Mouse (Mus musculus) limb, embryonic 14.5 days (tissue): ENCODE results near the gene Cul9. TPM values are rescaled to one million over a fixed set of nuclear protein-coding genes. Genes with fewer than 3 reads are reported as not detected.
A peak's percentile ranks its signal among the peaks of the same experiment; 100 is the strongest.

ENCODE experiments used
- ATAC-seq: fragments of 200-750 bp; cut with Nextera tagmentation; 2 replicates; pipeline ENCODE4 v1.8.0; 2017; ENCODE audit warnings: low read depth, moderate number of reproducible peaks, moderate TSS enrichment; ENCODE audit not compliant: low FRiP score
- DNase-seq: peaks from one replicate; pipeline ENCODE4 v3.0.0-alpha.2; 2015; ENCODE audit warnings: low spot score
- H3K27ac ChIP-seq: fragments of 300-500 bp; sonication (generic); replicated peaks from 2 replicates; pipeline ENCODE4 v1.5.1; 2014; ENCODE audit warnings: low read depth, mild to moderate bottlenecking, low read length, moderate library complexity, mixed read lengths
- H3K27me3 ChIP-seq: fragments of 300-500 bp; sonication (generic); 2 replicates; pipeline ENCODE4 v1.6.1; 2014; ENCODE audit warnings: low read length, mixed read lengths; ENCODE audit not compliant: control insufficient read depth, insufficient read depth
- H3K36me3 ChIP-seq: fragments of 300-500 bp; sonication (generic); 2 replicates; pipeline ENCODE4 v1.6.1; 2014; ENCODE audit warnings: mild to moderate bottlenecking, low read length, moderate library complexity, mixed read lengths; ENCODE audit not compliant: control insufficient read depth, insufficient read depth
- H3K4me1 ChIP-seq: fragments of 300-500 bp; sonication (generic); 2 replicates; pipeline ENCODE4 v1.6.1; 2014; ENCODE audit warnings: antibody characterized with exemption, low read length, mixed read lengths; ENCODE audit not compliant: control insufficient read depth, insufficient read depth
- H3K4me2 ChIP-seq: fragments of 300-500 bp; sonication (generic); replicated peaks from 2 replicates; pipeline ENCODE4 v1.6.1; 2014; ENCODE audit warnings: low read depth, mild to moderate bottlenecking, low read length, moderate library complexity; ENCODE audit not compliant: severe bottlenecking
- H3K4me3 ChIP-seq: fragments of 300-500 bp; sonication (generic); replicated peaks from 2 replicates; pipeline ENCODE4 v1.5.1; 2014; ENCODE audit warnings: low read length
- H3K9ac ChIP-seq: fragments of 300-500 bp; sonication (generic); 2 replicates; pipeline ENCODE4 v1.6.1; 2014; ENCODE audit warnings: mild to moderate bottlenecking, low read depth, low read length, moderate library complexity; ENCODE audit not compliant: severe bottlenecking
- H3K9me3 ChIP-seq: fragments of 300-500 bp; sonication (generic); 2 replicates; pipeline ENCODE4 v1.6.1; 2016; ENCODE audit warnings: low read length; ENCODE audit not compliant: control insufficient read depth
- POLR2A ChIP-seq: fragments of 200-500 bp; IDR thresholded peaks from 2 replicates; pipeline ENCODE4 v1.8.0; 2012; ENCODE audit warnings: inconsistent platforms, mild to moderate bottlenecking, moderate library complexity, borderline replicate concordance; ENCODE audit not compliant: insufficient read depth, insufficient read length; ENCODE audit errors: extremely low read depth
- WGBS: fragments of 180-500 bp; shearing (Covaris S2); extraction: QIAGEN DNeasy Blood & Tissue Kit; methylation state at CpG from one replicate; pipeline ENCODE4 v1.1.7; 2014; 5-methylcytosine and 5-hydroxymethylcytosine counted together
- polyA plus RNA-seq, 2 experiments: library from polyadenylated mRNA; depleted of rRNA in 1 of 2; stranded (reverse) in 1 of 2; unstranded in 1 of 2; fragments of >200 nt; fragmentation: Nextera tagmentation in 1 of 2; extraction: Ambion mirVana in 1 of 2; gene quantifications; 2 replicates each; pipeline versions ENCODE4 v1.2.1 to v1.2.3; 2012 to 2014

Gene Cul9
- polyA plus RNA-seq, 2 experiments: 6.9 to 21.1 TPM

GRCm38 (mm10) chr17:46549642-46550041, 3.5 kb upstream of the Cul9 start:
- H3K9ac ChIP-seq: no peak overlapping the region
- H3K4me1 ChIP-seq: peaks cover 27% of the 10 kb centered on the region
- no peak for DNase-seq
- no peaks in the 10 kb centered on the region for H3K27me3 ChIP-seq
- H3K36me3 ChIP-seq: peaks cover 50% of the 10 kb centered on the region
- no peak overlapping the region for H3K4me3 ChIP-seq
- 94% methylated on average over 9 of the region's 9 CpGs for WGBS
- H3K4me2 ChIP-seq: no peak overlapping the region
- no peak for ATAC-seq
- H3K27ac ChIP-seq: no peak overlapping the region
- TF ChIP-seq POLR2A: no peak
- H3K9me3 ChIP-seq: no peaks in the 10 kb centered on the region

- Histone ChIP-seq H3K4me1 (peaks cover 24% of the 10 kb centered on the region), H3K27me3 (no peaks in the 10 kb centered on the region), H3K9me3 (no peaks in the 10 kb centered on the region), H3K36me3 (peaks cover 50% of the 10 kb centered on the region), H3K4me3 (no peak overlapping the region), H3K9ac (no peak overlapping the region), H3K4me2 (no peak overlapping the region), H3K27ac (no peak overlapping the region)
- ATAC-seq (no peak), DNase-seq (peak; percentile 72)
- 26% methylated on average over 8 of the region's 8 CpGs for WGBS
- TF ChIP-seq POLR2A: no peak
Measured at GRCm38 (mm10) chr17:46549193-46549592, 3.0 kb upstream of the Cul9 start.

- Histone ChIP-seq H3K27me3 (no peaks in the 10 kb centered on the region), H3K9me3 (no peaks in the 10 kb centered on the region), H3K27ac (no peak overlapping the region), H3K9ac (no peak overlapping the region), H3K4me1 (peaks cover 19% of the 10 kb centered on the region), H3K36me3 (peaks cover 50% of the 10 kb centered on the region), H3K4me2 (no peak overlapping the region), H3K4me3 (no peak overlapping the region)
- no peak for TF ChIP-seq POLR2A
- ATAC-seq: no peak
- DNase-seq: no peak
- 65% methylated on average over 11 of the region's 11 CpGs for WGBS
Measured at GRCm38 (mm10) chr17:46548741-46549140, 2.6 kb upstream of the Cul9 start.

GRCm38 (mm10) chr17:46547923-46548322, 1.7 kb upstream of the Cul9 start:
- H3K9ac ChIP-seq: no peak overlapping the region
- 16% methylated on average over 3 of the region's 3 CpGs for WGBS
- TF ChIP-seq POLR2A: no peak

GRCm38 (mm10) chr17:46546995-46547394, 807 bp upstream of the Cul9 start:
- Histone ChIP-seq H3K9me3 (no peaks in the 10 kb centered on the region), H3K4me3 (0 out of 2 replicates have a peak overlapping the region, but pooled peaks have one; percentile 48), H3K9ac (no peak overlapping the region), H3K27ac (no peak overlapping the region), H3K27me3 (no peaks in the 10 kb centered on the region), H3K4me1 (peaks cover 5% of the 10 kb centered on the region; the same call in 1 of the 2 replicates), H3K36me3 (peaks cover 46% of the 10 kb centered on the region), H3K4me2 (no peak overlapping the region)
- TF ChIP-seq POLR2A: no peak
- 16% methylated on average over 8 of the region's 8 CpGs for WGBS
- ATAC-seq (no peak), DNase-seq (no peak)

More at GRCm38 (mm10) chr17:46547923-46548322, 1.7 kb upstream of the Cul9 start:
- H3K9me3 ChIP-seq: no peaks in the 10 kb centered on the region
- no peak overlapping the region for H3K4me3 ChIP-seq
- peaks cover 11% of the 10 kb centered on the region; the same call in 1 of the 2 replicates for H3K4me1 ChIP-seq
- H3K36me3 ChIP-seq: peaks cover 50% of the 10 kb centered on the region
- H3K27ac ChIP-seq: no peak overlapping the region
- DNase-seq (no peak), ATAC-seq (no peak)
- H3K27me3 ChIP-seq: no peaks in the 10 kb centered on the region
- H3K4me2 ChIP-seq: no peak overlapping the region

- ATAC-seq (no peak), DNase-seq (no peak)
- Histone ChIP-seq H3K27ac (no peak overlapping the region), H3K9me3 (no peaks in the 10 kb centered on the region), H3K4me2 (peak overlapping the region; percentile 64), H3K4me3 (peak overlapping the region; percentile 48), H3K27me3 (no peaks in the 10 kb centered on the region), H3K9ac (peak overlapping the region; percentile 69), H3K36me3 (peaks cover 43% of the 10 kb centered on the region), H3K4me1 (peaks cover 5% of the 10 kb centered on the region; the same call in 1 of the 2 replicates)
- TF ChIP-seq POLR2A: no peak
- WGBS: 8% methylated on average over 7 of the region's 7 CpGs
Measured at GRCm38 (mm10) chr17:46546591-46546990, 403 bp upstream of the Cul9 start.
